Mouse (Mus musculus) 3134 (cell line): Measurements from ENCODE around the gene Adamts17.
A peak's percentile ranks its signal among the peaks of the same experiment; 100 is the strongest.

Source experiments
- DNase-seq: peaks from one replicate; pipeline ENCODE4 v3.0.0-alpha.2; 2011; ENCODE audit warnings: low spot score; ENCODE audit not compliant: insufficient read length; ENCODE audit errors: extremely low read depth

Adamts17 gene

GRCm38 (mm10) chr7:67027216-67027615 is 187.7 kb downstream of the Adamts17 start:
- no peak for DNase-seq

- peak; percentile 32 for DNase-seq
Observed at GRCm38 (mm10) chr7:67027696-67028095, 188.2 kb downstream of the Adamts17 start.

DNA sequence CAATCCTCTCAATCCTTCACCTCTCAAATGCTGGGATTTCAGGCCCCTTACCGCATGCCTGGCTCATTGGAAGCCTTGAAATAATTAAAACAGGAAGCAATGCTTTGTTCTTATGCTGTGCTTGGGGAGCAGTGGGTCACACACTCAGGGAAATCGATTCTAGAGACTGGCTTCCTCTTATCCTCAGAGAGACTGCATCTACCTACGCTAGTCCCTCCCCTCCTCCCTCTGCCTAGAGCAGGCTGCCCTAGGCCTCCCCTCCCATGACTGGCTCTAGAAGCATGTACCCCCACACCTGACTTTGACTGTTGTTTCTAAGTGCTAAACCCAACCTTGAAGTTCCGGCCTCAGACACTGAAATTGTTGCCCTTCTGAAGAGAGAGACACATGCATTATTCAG is 189.4 kb downstream of the Adamts17 start:
- DNase-seq = no peak

- DNase-seq = no peak
Observed at GRCm38 (mm10) chr7:67029481-67029880, 189.9 kb downstream of the Adamts17 start.

DNA sequence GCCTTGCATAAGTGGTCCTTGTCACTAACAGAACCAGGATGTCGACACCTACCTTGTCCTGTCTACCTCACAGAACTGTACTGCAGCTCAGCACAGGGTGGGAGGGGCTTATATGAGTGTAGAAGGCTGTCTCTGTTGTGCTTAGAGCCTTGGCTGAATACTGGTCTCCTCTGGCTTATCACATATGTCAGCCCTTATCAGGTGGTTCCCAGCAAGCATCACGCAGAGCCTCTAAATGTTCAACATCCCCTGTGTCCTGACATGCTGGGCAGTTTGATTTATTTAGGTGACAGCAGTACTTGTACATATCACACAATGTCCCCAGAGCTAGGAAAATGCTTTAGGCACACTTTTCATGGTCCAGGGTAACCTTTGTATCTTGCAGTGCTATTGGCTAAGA is 191.7 kb downstream of the Adamts17 start:
- DNase-seq = no peak

GRCm38 (mm10) chr7:67032616-67033015 is 193.1 kb downstream of the Adamts17 start:
- no peak for DNase-seq

DNA sequence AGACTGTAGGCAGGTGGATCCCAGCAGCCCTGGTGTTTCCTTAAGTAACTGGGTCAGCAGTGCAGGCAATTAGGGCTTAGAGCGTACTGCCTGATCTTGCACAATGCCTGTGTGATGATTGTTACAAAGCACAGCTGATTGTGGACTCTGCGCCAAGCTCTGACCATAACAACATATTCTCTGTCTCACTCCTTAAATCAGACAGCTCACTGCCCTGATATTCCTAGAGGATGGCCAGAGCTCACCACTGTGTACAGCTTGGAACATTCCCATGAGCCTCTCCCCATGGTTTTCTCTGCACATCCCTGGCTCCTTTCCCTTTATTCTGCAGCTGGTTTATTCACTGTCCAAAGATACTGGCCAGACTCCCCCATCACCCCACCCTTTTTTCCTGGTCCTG is 194.8 kb downstream of the Adamts17 start:
- no peak for DNase-seq

GRCm38 (mm10) chr7:67035246-67035645 is 195.7 kb downstream of the Adamts17 start:
- no peak for DNase-seq

DNA sequence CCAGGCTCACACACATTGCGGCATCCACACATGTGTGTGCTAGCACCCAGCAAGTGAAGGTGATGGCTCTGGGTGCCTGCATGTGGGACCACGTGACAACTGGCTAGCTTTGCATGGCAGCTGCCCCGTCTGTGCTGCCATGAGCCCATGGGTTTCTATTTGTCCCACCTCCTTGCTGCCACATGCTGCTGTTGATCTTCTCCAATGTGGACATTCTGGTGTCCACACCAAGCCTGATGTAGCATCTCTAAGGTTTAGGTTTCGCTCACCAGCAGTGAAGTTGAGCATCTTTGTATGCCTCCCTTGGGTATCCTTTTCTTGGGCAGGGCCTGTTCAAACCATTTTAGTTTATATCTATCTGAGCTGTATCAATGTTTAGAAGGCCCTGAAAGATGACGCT is 196.1 kb downstream of the Adamts17 start:
- DNase-seq = no peak

DNA sequence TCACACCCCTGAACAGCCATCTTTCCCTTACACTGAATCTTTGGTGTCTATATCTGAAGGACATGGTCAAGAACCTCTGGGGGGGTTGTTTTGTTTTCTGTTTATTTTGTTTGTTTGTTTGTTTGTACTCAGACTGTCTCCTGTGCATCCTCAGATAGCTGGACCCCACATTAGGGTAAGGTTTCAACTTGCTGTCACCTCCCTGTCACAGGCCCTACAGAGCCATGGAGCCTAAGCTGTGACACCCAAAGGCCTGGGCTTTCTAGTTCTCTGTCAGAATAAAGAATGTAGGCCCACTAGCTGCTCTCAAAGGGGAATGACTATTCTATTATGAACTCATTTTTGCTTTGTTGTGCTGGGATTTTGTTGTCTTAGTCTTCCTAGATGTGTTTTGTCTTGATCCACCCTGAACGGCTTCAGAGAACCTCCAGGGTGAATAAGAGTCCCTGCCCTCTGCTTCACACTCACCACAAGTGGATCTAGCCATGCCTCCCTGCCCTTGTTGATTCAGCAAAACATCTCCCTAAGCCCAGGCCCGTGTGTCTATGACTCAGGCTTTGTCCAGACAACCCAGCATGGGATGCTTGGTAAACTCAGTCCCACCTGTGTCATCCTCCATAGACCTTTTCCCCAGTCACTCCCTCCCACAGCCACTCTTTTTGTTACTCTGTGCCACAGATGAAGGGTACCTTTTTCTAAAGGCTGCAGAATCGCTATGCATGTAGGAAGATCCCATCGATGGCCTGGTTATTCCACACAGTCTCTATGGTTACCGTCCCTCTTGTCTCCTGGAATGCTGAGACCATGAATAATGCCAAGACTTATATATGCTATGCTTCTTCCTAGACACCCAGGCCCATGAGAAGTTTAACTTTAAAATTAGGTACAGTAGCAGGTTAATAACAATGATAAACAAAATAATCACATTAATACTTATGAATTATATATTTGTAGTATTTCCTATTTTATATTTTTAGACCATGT is 197.3 kb downstream of the Adamts17 start:
- DNase-seq = no peak

GRCm38 (mm10) chr7:67037726-67038520 is 198.4 kb downstream of the Adamts17 start:
- no peak for DNase-seq

DNA sequence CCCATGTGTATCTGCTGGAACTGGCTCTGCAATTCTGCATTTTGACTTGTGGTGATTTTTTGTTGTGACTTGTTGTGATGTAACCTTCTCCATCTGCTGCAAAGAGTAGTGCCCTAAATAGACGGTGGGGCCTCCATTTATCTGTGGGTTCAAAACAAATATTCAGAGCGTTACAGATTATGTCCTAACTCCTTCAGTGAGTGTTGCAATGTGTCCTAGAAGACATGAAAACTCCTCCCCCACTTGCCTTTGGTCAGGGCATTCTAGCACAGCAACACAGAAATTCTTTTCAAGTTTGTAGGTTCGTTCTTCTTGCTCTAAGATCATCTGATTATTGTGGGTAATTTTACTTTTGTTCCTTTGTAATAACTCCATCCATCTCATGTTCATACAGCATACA is 199.6 kb downstream of the Adamts17 start:
- DNase-seq = no peak

DNA sequence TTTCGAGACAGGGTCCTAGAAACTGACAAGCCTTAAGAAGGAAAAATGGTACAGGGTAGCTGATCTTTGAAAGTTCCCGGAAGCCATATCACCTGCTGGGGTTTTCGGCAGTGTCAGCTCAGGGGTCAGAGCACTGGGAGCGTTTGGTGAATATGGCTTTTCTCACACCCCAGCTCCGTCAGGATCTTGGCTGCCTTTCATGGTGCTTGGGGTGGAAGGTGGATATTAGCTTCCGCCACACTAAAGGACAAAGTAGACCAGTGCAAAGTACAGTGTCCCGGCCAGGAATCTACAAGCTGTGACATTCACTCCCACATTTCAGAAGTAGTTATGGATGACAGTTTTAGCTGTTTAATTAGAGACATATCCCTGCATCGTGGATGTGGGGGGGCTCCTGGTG is 200.3 kb downstream of the Adamts17 start:
- no peak for DNase-seq

GRCm38 (mm10) chr7:67041685-67042084 is 202.2 kb downstream of the Adamts17 start:
- no peak for DNase-seq

DNA sequence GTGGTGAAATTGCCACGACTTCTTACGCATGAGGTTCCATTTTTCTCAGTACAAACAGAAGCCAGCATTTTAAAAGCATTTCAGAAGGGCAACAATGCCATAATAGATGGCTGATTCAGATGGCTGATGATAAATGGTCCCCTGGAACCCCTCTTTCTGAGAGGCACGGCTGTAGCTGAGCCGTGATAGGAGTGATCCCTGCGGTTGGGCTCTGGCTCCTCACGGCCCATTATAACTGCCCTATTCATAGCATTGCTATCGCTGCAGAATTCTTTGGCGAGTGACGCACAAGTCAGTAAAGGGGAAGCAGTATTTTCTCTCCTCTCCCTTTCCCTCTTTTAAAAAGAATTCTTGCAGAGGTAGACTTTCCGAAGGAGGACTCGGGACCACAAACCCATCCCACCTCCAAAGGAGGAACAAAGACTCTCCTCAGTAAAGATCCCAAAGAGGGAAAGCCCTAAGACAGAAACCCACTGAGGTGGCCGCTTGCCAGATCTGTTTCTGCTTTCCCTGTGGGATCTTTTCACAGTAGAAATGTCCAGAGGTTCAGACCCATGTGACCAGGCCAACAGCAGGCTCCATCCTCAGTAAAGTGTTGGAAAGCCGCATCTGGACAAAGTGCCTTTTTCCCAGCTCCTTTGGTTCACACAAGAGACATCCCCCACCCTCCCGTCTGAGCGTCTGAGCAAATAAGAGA is 204.7 kb downstream of the Adamts17 start:
- DNase-seq = no peak

DNA sequence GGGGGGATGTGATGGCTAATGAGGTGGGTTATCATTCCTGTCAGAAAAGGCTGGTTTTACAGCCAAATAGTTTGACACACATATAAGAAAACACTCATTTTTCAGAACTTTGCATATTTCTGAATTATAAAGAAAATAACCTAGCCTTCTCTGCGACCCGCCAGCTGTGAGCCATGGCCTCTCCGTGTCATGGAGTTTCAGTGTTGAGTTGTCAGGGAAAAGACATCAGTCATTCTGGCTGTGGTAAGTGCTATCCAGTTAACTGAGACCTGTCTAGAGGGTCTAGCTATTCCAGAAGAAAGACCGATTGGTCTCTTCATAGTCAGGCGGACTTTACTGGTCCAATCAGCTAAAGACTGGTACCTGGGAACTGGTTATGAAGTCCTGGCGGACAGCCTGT is 205.7 kb downstream of the Adamts17 start:
- DNase-seq = no peak

DNA sequence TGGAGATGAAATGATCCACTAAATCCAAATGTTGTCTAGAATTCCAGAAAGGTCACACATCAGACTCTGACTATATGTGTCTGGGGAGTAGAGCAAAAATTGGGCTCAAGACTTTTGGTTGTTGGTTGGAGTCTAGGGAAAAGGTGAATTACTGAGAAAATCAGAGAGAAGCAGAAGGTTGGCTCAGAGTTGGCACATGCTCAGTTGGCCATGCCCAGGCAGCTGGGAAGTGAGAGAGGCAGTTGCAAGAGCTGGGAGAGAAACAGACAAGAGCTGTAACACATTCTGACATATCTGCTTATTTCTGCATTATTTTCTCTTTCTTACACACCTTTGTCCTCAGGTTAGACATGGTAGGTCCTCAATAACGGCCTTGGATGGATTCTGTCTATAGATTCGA is 209.7 kb downstream of the Adamts17 start:
- DNase-seq = no peak

- no peak for DNase-seq
Observed at GRCm38 (mm10) chr7:67050424-67050823, 210.9 kb downstream of the Adamts17 start.

DNA sequence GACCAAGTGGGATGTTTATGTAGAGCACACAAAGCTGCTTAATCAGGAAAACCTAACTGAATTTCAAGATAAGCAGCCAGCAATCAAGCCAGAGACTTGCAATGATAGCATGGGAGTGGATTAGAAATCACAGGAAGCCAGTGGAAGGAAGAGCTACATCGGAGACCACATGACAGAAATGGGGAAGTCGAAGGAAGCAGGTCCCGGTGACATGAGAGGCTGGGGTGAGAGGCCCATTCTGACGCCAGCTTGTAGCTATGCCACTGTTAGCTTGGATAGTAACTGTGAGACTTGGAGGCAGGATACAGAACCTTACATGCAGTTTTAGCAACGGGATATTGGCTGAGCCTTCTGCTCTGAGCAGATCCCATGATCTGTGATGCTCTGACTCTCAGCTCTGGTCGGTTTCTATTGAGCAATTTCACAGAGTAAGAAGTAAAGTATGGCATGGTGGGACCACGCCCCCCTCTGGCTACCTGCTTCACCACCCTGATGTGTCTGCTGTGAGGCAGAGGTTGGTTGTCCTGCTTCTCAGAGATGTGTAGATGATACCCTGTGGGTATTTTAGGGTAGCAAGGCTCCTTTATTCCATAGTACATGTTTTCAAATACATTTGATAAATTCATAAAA is 211.7 kb downstream of the Adamts17 start:
- no peak for DNase-seq

DNA sequence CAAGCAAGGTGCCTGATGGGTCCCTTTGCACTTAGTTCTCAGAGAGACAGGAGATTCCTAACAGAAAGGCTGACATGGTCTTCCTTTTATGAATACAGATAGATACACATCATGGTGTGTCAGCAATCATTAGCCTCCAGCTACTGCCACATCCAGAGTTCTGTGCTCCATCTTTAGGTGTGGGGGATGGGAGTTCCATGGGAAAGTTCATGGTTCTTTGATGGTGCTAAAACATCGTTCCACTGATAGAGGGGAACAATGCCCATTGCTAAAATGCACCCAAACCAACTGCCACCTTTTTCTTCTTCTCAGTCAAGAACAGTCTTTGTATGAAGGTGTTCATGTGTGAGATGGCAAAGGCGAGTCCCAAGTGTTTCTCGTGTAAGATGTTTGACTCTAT is 215.3 kb downstream of the Adamts17 start:
- DNase-seq = no peak

GRCm38 (mm10) chr7:67055510-67055909 is 216.0 kb downstream of the Adamts17 start:
- DNase-seq = no peak
